Mouse (Mus musculus) heart, postnatal 0 days (tissue): ENCODE measurements around the gene Rfx3.

Experiments
- CTCF ChIP-seq: IDR thresholded peaks from 2 replicates; pipeline ENCODE4 v1.5.1; 2016; ENCODE audit warnings: antibody characterized with exemption, control low read depth, low read depth
- EP300 ChIP-seq: IDR thresholded peaks from 2 replicates; pipeline ENCODE4 v1.6.1; 2016; ENCODE audit warnings: antibody characterized with exemption, low read depth

GRCm38 (mm10) chr19:28004190-28004589 lies 6.8 kb downstream of the Rfx3 start:
- TF ChIP-seq EP300 = no peak
- TF ChIP-seq CTCF = no peak
